Mouse (Mus musculus) induced T-regulatory cell, adult 2 months (primary cell): ENCODE measurements around the gene 4931414P19Rik.

ENCODE experiments used
- DNase-seq: peaks from one replicate; pipeline ENCODE4 v3.0.0-alpha.2; 2012; ENCODE audit warnings: low read depth

4931414P19Rik gene

DNA sequence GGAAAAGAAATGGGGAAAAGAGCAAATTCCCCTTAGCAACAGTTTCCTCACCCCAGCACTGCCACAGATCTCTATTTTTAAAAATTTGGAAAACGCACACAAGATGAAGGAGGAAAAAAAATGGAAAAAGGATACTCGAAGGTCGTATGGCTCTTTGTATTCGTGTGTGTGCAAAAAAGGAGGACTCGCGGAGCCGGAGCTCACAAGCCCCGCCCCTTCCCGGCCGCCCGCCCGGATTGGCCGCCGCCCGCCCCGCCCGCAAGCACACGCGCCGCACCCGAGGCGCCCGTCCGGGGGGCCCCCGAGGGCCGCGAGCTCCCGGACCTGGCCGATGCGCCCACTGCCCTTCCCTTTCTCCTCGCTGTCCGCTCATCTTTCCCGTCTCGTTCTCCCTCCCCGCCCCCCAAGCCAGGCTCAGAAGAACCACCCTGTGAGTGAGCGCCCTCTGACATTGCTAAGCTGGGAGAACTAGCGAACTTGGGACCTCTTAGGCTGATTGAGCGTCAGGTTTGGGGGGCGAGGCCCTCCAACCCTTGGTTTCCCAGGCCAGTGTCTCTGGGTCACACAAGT is at the start of gene 4931414P19Rik:
TSS of gene 4931414P19Rik (minus strand) at position 242 of the 570 bp plus-strand sequence.
- DNase-seq = peak; percentile 85

GRCm38 (mm10) chr14:54653496-54653895 is 47.7 kb upstream of the 4931414P19Rik start:
- DNase-seq = peak; percentile 87

- DNase-seq = peak; percentile 40
Observed at GRCm38 (mm10) chr14:54652787-54653186, 47.0 kb upstream of the 4931414P19Rik start.

DNA sequence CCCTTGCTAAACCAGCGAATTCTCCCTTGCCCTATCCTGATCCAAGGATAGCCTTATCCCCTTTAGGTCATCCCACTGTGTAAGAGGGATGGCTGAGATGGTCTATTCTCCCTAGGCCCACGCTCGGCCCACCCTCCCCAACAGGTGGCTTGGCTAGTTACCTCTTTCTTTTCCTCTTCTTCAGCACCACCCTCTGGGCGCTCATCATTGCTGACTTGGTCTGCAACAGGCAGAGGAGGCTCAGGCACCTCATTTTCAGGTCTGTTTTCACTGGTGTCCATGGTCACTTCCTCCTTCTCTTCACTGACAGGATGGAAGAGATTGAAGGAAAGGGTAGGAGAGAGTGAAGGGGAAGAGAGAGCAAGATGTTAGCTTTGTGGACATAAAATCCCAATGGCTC is 45.8 kb upstream of the 4931414P19Rik start:
- no peak for DNase-seq

- DNase-seq = peak; percentile 97
Observed at GRCm38 (mm10) chr14:54650621-54651454, 45.0 kb upstream of the 4931414P19Rik start.

GRCm38 (mm10) chr14:54647900-54648299 is 42.1 kb upstream of the 4931414P19Rik start:
- no peak for DNase-seq

DNA sequence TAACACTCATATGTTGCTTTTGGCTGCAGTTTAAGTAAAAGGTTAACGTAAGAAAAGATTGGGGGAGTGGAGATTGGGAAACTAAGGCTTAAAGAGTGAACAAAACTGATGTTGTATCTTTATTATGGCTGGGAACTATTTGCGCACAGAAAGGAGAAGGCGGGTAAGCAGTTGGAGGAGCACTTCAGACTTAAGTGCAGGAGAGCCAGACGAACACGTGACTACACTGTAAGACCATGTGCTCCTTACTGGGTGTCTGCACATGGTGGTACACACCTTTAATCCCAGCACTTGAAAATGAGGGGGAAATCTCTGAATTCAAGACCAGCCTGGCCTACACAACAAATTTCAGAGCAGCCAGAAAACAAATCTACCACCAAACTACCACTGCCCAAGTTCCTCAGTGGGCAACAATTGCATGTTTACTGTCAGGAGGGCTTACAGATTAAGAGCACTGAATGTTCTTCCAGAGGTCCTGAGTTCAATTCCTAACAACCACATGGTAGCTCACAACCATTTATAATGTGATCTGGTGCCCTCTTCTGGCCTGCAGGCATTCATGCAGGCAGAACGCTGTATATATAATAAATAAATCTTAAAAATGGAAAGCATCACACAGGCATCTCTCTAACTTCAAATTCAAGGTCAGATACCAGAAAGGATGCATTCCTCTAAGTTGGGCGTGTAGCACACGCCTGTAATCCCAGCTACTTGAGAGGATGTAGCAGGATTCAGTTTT is 41.3 kb upstream of the 4931414P19Rik start:
- DNase-seq = peak; percentile 39

DNA sequence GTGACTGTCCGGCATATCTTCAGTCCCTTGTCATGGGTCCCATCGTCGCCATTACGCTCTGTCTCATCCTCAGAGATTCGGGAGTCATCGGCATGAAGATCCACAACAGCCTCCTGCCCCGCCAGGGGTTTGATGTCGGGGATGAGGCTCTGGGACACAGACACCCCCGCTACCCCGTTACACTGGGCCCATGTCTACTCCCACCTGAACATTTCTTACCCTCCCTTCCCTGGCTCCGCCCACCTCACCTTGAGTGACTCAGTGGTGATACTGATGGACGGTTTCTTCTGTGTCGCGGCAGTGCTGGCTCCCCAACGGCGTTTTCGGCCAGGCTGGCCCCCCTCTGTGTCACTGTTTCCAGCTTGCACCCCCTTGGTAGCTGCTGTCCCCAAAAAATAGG is 40.7 kb upstream of the 4931414P19Rik start:
- DNase-seq = no peak

- no peak for DNase-seq
Observed at GRCm38 (mm10) chr14:54644294-54644693, 38.5 kb upstream of the 4931414P19Rik start.

- no peak for DNase-seq
Observed at GRCm38 (mm10) chr14:54643011-54643410, 37.2 kb upstream of the 4931414P19Rik start.

- DNase-seq = peak; percentile 30
Observed at GRCm38 (mm10) chr14:54642224-54642944, 36.6 kb upstream of the 4931414P19Rik start.

DNA sequence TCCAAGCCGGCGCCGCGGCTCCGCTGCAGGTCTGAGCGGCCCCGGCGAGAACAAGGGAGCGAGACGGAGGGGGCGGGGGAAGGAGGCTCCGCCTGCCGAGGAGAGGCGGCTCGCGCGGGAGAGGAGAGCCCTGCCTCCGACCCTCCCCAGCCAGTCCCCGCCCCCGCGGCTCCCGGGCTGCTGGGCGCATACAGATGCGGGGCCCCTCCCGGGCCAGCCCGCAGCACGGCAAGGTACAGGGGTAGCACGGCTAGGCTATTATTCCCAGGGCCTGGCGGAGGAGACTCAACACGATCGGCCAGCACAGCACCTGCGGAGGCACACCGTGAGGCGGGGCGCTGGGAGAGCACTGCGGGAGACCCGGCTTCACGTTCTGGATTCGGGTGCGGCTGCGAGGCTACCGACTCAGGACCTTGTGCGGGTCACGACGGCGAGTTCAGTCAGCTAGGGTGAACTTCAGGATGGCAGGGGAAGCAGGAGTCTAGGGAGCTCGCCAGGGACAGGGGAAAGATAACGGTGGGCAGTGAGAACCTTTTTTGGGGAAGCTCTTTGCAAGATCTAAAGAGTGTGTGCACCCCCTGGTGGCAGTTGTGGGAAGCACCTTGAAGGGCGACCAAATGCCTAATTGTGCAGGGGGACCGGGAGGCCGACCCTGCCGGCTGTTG is 35.6 kb upstream of the 4931414P19Rik start, which contains the start of gene Cdh24:
TSS of gene Cdh24 (minus strand) at position 60 of the 665 bp plus-strand sequence.
- DNase-seq = peak; percentile 94

- DNase-seq = no peak
Observed at GRCm38 (mm10) chr14:54640946-54641304, 35.1 kb upstream of the 4931414P19Rik start, which contains the start of gene Gm17606. Gm17606 (plus strand) TSS chr14:54640952.

DNA sequence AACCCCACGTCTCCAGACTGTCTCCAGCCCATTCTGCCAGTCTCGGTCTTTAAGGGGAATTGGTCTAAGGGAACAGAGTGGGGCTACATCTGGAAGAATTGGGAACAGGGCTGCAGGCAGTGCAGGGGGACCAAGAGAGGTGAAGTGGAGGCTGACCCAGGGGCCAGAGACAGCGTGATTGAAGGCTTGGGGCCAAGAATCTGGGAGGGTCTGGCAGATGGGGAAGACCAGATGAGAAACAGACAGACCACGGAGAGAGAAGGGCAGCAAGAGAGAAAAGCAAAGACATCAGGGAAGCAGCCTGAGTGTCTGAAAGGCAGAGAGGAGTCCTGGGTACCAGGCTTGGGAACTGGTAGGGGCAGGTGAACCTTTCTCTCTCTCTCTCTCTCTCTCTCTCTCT is 34.3 kb upstream of the 4931414P19Rik start:
- peak; percentile 24 for DNase-seq

DNA sequence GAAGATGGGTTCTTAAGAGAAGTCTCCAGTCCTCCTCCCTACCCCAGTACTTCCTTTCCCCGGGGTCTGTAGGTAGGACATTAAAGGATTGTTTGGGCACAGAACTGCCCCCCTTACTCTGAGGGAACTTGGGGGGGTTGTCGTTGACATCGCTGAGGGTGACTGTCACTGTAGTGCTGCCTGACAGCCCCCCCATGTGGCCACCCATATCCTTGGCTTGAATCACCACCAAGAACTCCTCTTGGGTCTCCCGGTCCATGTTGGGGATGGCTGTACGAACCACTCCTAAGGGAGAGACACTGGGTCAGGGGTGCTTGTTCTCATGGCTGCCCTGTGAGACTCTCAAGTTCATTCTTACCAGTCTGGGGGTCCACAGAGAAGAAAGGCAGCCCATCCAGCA is 32.4 kb upstream of the 4931414P19Rik start:
- DNase-seq = no peak

- peak; percentile 78 for DNase-seq
Observed at GRCm38 (mm10) chr14:54636954-54637353, 31.2 kb upstream of the 4931414P19Rik start.

DNA sequence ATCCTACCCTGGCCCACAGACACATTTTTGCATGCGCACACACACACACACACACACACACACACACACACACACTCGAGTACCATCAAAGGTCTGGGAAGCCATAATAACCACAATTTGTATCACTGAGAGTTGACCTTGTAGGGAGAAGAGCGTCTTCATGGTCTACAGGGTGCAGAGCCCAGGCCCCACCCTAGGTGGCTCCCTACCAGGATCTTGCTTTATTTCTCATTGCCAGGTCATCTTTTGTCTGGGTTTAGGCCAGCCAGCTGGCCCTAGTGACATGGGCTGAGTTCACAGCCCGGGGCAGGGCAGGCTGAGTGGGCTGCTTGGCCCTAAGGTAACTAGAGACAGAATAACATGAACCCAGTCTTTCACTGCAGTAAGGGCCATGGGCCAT is 28.4 kb upstream of the 4931414P19Rik start:
- DNase-seq = no peak

- DNase-seq = no peak
Observed at GRCm38 (mm10) chr14:54632252-54632651, 26.5 kb upstream of the 4931414P19Rik start.

- DNase-seq = no peak
Observed at GRCm38 (mm10) chr14:54631240-54631599, 25.4 kb upstream of the 4931414P19Rik start.

DNA sequence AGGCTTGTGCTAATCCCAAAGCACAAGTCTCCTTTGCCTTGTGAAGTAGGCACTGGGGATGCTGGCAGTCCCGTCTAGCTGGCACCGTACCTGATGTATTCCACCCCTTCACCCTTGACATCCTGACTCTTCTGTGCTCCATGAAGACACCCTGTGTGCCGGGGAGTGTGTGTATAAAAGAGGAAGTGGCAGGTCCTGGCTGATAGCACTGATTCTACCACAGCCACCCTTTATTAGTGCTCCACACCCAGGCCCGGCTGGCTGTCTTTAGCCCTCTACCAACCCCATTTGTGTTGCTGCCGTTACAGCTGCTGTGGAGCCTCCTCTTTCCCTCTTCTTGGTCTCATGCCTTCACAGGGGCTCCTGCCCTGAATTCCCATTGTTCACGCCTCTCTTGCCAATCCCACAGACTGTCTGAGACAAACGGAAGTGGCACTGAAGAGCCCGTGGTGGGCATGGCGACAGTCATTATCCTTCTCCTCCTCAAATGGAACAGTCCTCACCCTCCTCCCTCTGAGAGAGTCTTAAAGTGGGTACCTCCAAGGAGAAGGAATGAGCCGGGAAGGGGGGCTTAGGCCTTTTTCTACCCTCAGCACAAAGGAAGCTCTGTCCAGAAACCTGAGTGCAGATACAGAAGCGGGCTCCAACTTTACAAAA is 24.9 kb upstream of the 4931414P19Rik start:
- DNase-seq = no peak

DNA sequence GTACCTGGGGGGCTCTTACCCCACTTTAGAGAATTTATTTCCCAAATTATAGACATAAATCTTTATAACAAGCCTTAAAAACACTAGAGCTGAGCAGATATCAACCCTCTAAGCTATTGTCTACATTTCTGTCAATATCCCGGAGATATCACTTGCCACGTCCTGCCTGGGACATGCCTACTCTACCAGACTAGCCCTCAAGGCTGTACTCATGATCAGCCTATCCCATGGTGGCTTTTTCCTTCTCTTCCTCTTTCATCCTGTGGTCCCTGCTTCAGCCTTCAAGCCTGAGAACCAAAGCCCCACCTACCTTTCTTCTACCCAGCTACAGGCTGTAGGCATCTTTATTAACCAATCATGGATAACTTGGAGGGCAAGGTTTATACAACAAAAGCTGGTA is 24.0 kb upstream of the 4931414P19Rik start:
- DNase-seq = no peak
